Mouse (Mus musculus) MEL-GATA-1-ER (cell line): ENCODE data around the gene Sema4g.

Experiments
- DNase-seq: peaks from one replicate; pipeline ENCODE4 v3.0.0-alpha.2; 2012; ENCODE audit warnings: low read depth; ENCODE audit errors: extremely low read depth

Gene Sema4g

DNA sequence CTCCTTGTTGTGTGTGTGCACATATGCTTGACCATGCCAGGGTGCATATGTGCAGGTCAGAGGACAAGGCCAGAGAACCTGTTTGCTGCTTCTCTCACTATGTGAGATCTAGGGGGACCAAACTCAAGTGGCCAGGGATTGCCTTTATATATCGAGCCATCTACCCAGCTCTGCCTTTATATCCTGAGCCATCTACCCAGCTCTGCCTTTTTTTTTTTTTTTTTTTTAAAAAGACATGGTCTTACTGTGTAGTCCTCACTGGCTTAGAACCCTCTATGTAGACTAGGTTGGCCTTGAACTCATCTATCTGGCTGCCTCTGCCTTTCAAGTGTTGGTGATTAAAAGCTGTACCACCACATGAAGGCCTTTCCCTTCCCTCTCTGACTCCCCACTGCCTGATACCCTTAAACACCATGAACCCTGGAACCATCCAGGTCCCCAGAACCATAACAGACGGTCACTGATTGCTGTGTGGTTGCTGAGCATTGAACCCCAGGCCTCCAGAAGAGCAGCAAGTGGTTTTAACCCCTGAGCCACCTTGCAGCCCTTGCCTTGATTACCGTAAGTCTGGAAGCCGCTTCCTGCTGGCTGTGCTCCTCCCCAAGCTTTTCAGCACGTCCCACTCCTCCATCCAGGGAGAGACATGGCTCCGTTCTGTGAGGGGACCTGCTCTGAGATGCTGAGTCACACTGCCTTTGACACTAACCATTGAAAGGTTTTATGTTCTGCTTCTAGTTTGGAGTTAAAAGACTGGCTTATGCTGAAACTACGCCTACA lies 15.0 kb downstream of the Sema4g start:
- DNase-seq: no peak

DNA sequence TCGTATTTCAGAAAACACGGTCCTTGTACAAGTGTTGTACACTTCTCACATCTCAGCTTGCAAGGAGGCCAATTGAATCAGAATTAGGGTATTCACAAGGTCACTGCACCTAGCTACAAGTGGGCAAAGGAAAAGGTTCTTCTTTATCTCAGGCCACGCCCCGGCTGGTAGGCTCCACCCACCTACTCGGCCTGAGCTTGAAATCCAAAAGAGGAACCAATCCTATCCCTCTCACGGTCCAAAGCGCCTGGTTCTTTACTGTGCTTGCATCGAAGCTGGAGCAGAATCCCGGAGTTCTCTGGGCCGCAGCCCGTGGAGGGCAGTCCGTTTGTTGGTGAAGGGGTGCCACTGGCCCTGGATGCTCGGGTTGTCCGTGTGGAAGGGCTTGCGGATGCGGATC lies 16.5 kb downstream of the Sema4g start, which contains the start of gene Twnk:
Gene Twnk (plus strand): TSS at position 220 of the 400 bp plus-strand sequence.
- DNase-seq: peak; percentile 88

DNA sequence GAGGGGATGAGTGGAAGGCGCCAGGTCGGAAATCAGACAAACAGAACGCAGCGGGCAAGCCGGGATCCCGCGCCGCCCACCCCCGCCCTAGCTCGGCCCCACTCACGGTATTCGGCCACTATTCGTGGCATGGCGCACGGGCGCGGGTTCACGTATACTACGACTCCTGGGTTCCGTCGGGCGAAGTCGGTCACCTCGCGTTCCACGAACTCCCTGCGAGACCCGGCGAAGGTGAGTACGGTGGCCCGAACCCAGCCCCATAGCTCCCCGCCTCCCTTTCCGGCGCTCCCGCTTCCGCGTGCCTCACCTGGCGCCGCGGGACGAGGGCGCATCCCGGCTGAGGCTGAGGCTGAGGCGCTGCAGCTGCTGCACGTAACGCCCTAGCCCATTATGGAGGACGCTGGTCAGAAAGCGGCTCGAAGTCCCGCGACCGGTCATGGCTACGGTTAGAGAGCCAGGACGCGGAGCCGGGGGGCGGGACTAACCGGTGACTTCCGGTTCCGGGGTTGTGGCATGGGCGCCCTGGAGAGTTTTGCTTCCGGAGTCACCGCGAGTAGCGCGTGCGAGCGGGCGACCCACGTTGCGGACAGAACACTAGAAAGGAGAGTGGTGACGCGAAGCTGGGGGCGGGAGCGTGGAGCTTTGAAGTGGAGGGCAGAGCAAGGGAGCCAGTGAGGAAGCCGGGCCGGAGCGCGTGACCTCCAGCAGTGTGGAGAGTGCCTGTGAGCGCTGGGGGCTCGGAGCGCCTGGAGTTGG lies 17.2 kb downstream of the Sema4g start, which contains the start of gene Mrpl43:
Gene Mrpl43 (minus strand): TSS at position 486 of the 756 bp plus-strand sequence.
- DNase-seq: peak; percentile 84

DNA sequence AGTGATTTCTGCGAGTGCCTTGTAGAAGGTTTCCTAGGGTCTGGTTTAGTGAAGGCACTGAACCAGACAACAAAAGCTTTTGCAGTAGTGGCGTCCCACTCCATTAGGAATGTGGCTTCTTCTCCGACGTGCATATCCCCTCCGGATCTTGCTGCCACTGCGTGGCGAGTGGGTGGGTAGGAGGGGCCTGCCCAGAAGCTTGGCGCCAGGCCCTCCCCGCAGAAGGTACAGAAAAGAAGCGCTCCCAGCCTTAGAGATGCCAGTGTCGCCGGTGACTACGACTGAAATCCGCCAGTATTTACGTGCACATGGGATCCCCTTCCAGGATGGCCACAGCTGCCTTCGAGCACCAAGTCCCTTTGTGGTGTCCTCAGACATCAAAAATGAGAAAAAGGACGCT lies 18.1 kb downstream of the Sema4g start:
- no peak for DNase-seq

DNA sequence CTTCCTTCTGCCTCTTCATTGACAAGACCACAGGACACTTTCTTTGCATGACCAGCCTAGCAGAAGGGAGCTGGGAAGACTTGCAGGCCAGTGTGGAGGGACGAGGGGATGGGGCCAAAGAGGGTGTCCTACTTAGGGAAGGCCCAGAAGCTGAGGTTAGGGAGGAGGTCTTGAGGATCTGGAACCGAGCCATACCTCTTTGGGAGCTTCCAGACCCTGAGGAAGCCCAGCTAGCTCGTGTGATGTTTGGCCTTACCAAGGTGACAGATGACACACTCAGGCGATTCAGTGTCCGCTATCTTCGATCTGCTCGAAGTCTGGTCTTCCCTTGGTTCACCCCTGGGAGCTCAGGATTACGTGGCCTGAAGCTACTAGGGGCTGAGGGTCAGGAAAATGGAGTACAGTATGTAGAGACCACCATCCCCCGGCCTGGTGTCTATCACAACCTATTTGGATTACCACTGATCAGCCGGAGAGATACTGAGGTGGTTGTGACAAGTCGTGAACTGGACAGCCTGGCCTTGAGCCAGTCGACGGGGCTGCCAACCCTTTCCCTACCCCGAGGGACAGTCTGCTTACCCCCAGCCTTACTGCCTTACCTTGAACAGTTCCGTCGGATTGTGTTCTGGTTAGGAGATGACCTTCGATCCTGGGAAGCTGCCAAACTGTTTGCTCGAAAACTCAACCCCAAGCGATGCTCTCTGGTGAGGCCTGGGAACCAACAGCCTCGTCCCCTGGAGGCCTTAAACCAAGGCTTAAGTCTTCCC lies 18.7 kb downstream of the Sema4g start:
- no peak for DNase-seq

DNA sequence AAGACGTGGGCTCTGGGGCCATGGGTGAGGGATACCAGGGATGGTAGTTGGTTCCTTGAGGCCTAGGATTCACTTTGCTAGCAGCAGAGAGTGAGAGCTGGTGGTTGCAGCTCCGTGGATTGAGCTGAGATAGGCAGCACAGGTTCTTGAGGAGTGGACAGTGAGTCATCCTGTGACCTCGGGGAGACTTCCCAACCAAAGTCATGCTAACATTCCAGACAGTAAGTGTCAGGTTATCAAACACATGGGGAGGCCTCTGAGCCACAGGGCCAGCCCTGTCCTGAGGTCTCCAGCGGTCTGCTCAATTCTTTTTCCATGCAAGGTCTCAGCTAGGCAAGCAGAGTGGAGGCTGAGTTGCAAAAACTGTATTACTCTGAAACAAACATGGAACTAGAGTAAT lies 21.7 kb downstream of the Sema4g start:
- DNase-seq: no peak

DNA sequence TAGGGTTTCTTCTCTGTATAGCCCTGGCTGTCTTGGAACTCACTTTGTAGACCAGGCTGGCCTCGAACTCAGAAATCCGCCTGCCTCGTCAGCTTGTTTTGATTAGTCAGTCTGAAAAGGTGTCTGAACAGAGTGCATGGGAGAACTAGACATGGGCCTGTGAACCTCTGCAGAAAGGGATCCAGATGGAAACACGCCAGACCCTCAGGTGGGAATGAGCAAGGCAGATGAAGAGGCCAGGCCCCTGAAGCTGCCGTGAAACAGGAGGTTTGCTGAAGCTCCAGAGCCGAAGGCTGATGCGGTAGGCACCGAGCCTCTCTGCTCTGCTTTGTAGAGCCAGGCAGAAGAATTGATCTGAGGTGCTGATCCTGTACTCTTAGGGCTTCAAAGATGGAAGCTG lies 23.3 kb downstream of the Sema4g start:
- no peak for DNase-seq

DNA sequence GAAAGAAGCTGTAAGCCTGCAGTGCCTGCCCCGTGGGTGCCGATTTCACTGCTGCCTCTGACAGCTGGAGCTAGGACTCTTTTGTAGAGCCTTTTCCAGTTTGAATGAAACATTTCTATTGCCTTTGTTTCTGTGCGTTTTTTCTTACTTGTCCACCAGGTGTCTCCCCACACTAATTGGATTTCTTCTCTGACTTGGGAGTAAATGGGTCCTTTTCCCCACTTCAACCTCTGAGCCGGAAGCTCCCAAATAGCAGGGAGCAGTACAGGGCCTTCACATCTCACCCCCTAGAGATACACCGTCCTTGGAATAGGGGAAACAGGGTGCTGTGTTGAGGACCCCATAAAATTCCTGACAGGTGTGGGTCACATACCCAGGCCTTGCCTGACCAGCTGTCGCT lies 23.7 kb downstream of the Sema4g start:
- peak; percentile 37 for DNase-seq

DNA sequence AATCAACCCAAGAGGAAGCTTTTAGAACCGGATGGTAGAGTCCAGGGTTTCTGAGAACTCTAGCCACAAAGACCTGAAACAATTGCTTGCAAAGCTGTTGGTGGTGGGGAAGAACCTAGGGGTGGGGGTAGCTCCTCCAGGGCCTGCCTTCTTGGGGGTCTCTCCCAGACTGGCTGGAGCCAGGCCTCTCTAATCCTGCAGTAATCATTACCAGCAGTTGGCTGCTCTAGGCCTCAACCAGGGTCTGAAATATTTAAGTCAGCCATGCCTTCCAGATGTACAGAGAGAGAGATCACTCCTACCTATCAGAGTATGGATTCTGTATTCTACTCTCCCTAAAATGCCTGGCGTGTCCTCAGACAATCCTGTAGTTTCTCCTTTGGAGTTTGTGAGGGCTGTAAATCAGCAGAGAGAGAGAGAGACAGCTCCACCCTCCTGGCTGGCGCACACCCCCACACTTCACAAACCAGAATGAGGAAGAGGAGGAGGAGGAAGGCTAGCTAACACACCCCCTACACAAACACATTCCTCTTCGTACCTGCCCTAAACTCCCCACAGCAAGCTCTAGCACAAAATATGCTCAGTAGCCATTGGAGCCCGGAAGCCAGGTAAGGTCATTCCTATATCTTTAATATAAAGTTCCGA lies 24.8 kb downstream of the Sema4g start:
- peak; percentile 35 for DNase-seq

DNA sequence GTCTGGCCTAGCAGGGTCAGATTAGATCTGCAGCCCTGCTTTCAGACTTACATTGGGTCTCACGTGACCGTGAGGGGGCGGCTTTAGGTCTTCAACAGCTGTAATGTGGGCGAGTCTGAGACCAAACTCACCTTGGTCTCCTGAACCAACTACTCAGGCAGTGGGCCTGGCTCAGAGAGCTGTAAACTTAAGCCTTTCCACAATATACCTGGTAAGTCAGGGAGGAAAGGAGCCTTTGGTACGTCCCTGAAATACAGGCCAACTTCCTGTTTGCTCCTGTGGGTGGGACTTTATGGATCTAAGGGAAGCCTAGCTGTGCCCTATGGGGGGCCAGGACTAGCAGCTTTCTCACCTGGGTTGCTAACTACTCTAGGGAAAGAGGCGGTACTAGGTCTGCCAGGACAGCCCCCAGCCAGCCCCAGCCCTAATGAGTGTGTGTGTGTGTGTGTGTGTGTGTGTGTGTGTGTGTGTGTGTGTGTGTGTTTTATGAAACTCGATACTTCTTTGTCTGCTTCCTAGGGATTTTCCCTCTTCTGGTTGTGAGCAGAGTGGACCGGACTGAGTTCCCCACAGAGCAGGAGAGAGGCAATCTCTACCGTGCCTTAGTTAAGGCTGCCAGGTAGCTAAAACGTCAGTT lies 25.6 kb downstream of the Sema4g start, which contains the start of gene Lzts2:
Gene Lzts2 (plus strand): TSS at position 80 of the 637 bp plus-strand sequence.
- peak; percentile 36 for DNase-seq

DNA sequence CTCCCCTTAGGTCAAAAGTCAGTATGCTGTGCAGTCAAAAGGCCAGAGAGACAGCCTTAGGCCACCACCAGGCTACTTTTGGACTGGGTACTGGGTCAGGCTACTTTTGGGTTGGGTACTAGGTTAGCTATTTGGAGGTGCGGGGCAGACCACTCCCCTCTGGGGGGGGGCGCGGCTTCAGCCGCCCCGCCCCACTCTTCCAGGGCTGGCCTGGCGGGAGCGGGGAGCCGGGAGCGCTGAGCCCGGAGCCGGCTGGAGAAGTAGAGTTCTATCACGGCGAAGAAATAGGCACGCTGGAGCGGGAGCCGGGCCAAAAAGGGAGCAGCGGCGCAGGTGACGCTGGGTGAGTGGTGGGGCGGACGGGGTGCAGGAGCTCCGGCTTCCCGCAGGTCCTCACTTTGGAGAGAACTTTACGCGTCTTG lies 26.1 kb downstream of the Sema4g start:
- no peak for DNase-seq

DNA sequence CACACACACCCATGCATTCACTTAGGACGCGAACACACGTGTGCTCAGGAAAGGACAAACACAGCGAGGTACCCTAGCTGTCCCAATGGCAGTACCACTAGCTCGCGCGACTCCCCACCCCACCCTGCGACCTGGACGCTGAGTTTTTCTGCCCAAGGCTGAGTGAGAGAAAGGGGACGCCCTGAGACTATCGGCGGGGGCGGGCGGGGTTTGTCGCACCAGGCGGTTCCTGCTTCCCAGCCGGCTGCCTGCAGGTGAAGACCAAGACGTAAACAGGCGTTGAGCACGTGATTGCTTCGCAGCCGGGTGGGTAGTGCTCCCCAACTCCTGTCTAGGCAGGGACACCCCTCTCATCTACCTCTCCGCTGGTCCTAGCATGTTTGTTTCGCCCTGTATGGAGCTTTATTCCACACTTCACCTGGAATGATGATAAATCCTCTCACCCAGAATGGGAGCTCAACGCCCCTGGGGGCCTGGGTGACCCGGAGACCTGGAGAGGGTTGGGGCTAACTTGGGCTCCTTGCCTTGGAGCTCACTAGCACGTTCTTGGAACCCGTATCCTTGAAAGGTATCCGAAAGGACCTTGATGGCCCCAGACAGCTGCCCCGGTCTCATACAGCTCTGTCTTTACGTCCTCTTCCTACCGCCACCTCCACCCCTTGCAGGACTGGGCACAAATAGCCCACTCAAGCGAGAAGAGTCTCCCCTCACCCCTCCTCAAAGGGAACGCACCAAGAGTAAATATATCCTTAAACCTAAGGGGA lies 26.8 kb downstream of the Sema4g start:
- peak; percentile 55 for DNase-seq

DNA sequence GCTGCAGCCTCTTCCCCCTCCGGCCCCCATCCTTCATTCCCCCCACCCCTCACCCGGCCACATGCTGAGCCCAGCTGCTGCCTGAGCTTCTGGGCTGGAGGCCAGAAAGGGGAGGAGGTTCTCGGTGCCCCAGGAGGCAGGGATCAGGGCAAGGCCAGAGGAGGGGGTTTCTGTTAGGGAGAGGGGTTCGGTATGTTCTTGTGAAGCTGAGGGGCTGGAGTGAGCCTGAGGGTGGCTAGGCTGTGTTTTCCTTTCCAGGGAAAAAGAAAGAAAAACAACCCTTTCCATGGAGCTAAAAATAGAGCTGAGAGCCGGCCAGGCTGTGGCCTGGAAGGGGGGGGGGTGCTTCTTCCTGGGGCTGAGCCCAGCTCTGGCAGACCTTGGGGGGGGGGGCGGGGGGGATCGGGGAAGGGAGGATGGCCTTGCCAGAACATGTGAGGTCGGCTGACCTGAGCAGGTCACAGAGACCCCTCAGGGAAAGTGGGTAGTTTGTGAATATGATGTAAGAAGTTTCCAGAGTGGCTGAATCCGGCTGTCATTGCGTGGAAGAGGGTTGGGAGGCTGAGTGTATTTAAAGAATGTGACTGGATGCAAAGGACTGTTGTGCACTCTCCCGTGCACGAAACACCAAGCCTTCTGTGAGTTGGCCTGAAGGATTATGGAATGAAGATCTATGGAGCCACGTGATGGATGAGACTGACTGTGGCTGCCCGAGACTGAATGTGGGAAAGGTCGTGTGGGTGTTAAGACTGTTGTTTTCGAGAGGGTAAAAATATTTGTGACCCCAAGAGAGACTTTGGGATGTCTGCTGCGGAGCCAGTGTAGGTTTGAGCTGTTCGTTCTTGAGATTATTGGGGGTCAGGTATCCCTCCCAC lies 27.7 kb downstream of the Sema4g start:
- DNase-seq: peak; percentile 30

DNA sequence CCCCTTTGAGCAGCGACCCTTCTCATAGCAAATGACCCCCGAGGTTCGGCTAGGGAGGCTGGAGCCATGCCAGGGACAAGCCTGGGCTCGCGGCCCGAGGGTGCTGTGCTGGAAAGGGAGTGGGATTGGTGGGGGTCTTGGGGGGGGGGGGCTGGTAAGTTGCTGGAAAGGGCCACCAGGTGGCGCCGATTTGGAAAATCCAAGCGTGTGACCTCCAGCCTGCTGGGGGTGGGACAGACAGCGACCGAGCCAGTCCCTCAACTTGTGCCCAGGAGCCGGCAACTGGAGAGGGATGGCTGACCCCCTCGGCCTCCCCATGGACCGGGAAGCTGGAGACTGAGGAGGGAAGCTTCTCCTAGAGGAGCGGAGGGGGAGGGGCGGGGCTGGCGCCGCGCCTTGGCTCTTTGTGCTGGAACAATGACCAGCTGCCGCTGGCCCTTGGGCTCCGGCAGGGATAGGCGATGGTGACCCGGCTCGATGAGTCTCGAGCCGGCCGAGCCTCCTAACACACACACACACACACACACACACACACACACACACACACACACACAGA lies 28.4 kb downstream of the Sema4g start:
- peak; percentile 35 for DNase-seq

DNA sequence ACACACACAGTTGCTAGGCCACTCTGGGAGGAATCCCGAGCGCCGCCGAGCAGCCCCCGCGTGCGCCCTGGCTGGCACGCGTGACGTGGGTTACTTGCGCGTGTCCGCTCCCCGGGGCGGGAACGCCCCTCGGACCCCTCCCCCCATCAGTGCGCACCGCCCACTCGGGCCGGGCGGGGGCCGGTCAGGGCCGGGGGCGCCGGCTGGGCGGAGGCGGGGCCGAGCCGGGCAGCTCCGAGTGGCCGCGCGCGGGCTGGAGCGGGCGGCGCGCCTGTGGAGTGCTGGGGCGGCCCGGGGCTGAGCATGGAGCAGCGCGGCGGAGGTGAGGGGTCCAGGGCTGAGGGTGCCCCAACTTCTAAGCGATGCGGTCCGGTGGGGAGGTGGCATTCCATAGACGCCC lies 29.0 kb downstream of the Sema4g start:
- DNase-seq: no peak

DNA sequence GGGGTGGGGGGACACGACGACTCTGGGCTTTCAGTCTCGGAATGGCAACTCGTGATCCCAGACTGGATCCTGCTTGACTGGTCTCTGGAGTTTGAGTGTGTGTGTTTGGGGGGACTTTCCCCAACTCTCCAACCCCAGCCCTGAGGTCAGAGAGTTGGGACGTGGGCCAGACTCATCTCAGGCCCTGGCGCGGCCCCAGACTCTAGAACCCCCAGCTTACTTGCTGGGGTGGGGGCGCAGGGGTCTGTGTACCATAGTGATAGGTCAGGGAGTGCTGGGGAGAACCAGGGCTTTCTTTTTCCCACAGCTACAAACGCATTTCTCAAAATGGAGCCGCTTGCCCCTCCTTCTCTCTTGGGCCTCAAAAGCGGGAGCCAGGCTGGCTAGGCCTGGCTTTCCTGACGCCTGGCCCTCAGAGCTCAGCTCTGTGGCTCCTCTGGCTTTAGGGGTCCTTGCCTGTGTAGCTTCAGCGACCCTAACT lies 29.5 kb downstream of the Sema4g start:
- no peak for DNase-seq

DNA sequence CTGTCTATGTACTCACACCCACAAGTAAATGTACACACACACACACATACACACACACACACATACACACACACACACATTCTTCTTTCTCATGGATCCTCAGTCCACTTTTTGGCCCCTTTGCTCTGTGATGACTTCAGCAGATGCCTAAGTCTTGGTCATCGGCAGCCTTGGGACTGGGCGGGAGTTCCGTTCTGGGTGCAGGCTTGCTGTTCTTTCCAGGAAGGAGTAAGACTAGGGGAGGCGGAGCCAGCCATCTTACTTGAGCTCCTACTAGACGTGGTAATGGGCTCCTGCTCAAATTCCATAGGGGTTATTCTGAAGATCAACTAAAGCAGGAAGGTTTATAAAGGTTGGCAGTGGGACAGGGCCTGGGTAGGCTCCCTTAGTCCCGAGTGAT lies 31.4 kb downstream of the Sema4g start:
- DNase-seq: no peak

DNA sequence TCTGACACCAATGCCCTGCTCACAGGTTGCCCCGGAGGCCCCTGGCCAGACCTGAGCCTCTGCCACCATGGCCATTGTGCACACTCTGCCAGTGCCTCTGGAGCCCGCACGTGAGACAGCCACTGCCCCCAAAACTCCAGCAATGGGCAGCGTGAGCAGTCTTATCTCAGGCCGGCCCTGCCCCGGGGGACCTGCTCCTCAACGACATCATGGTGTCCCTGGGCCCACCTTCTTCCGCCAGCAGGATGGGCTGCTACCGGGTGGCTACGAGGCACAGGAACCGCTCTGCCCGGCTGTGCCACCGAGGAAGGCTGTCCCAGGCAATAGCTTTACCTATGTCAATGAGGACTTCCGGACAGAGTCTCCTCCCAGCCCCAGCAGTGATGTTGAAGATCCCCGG lies 32.5 kb downstream of the Sema4g start:
- DNase-seq: no peak

DNA sequence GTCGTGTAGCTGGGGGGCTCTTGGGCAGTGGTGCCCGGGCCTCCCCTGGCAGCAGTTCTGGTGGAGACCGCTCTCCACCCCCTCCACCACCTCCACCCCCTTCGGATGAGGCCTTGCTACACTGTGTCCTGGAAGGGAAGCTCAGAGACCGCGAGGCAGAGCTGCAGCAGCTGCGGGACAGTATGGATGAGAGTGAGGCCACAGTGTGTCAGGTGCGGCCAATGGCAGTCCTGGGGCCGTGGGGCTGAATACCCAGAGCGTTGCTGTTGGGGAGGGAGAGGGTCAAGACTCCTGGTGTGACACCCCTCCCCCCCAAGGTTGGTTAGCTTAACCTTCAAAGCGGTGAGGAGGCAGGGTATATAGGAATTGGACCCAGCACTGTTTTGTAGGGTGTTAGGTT lies 35.1 kb downstream of the Sema4g start:
- DNase-seq: no peak
